Mouse (Mus musculus): ENCODE measurements around the gene Tulp1. TPM values are rescaled to one million over a fixed set of nuclear protein-coding genes. Genes with fewer than 3 reads are reported as not detected.
"Not testable (repeated sequence)": the region's sequence is repeated elsewhere in the genome, so short reads cannot be mapped to it uniquely, and the experiment has no call there.

The Tulp1 gene
- not detected for total RNA-seq (2021)
- long read RNA-seq, experiment 1, result 0 reads
- long read RNA-seq, experiment 2, result 0 reads

- no peak for DNase-seq
These were observed at the start of gene Tulp1 for GRCm38 (mm10) chr17:28365122-28365521. TSS of gene Tulp1 (minus strand) at chr17:28365222.

GRCm38 (mm10) chr17:28411381-28411960 lies 46.4 kb upstream of the Tulp1 start:
- peak in 1 of 2 experiments; percentile 42 for DNase-seq

GRCm38 (mm10) chr17:28410731-28411130 lies 45.7 kb upstream of the Tulp1 start:
- DNase-seq, result no peak

- no peak for DNase-seq
These were observed 43.4 kb upstream of the Tulp1 start for GRCm38 (mm10) chr17:28408251-28408918.

- peak; percentile 87 to 89 for DNase-seq
These were observed 42.6 kb upstream of the Tulp1 start for GRCm38 (mm10) chr17:28407418-28408250.

GRCm38 (mm10) chr17:28406471-28406870 lies 41.4 kb upstream of the Tulp1 start:
- no peak for DNase-seq

GRCm38 (mm10) chr17:28404745-28405144 lies 39.7 kb upstream of the Tulp1 start:
- not testable (repeated sequence) for DNase-seq

- no peak for DNase-seq
These were observed 39.3 kb upstream of the Tulp1 start for GRCm38 (mm10) chr17:28404301-28404700.

GRCm38 (mm10) chr17:28394994-28395393 lies 30.0 kb upstream of the Tulp1 start:
- no peak for DNase-seq

GRCm38 (mm10) chr17:28394051-28394765 lies 29.2 kb upstream of the Tulp1 start:
- DNase-seq, result no peak

- no peak for DNase-seq
These were observed 26.8 kb upstream of the Tulp1 start for GRCm38 (mm10) chr17:28391568-28392432.

- DNase-seq, result no peak
These were observed 23.5 kb upstream of the Tulp1 start for GRCm38 (mm10) chr17:28388534-28388933.

GRCm38 (mm10) chr17:28386150-28386905 lies 21.3 kb upstream of the Tulp1 start:
- peak; percentile 73 to 90 for DNase-seq

GRCm38 (mm10) chr17:28384298-28384697 lies 19.3 kb upstream of the Tulp1 start:
- DNase-seq, result no peak

GRCm38 (mm10) chr17:28380255-28380654 lies 15.2 kb upstream of the Tulp1 start:
- no peak for DNase-seq

- DNase-seq, result peak in 1 of 2 experiments; percentile 12
These were observed 10.6 kb upstream of the Tulp1 start for GRCm38 (mm10) chr17:28375592-28376061.

GRCm38 (mm10) chr17:28374494-28374893 lies 9.5 kb upstream of the Tulp1 start:
- no peak for DNase-seq

- DNase-seq, result peak; percentile 26 to 57
These were observed 8.8 kb upstream of the Tulp1 start for GRCm38 (mm10) chr17:28373821-28374220.

GRCm38 (mm10) chr17:28371941-28372340 lies 6.9 kb upstream of the Tulp1 start:
- no peak for DNase-seq

- no peak for DNase-seq
These were observed 6.3 kb upstream of the Tulp1 start for GRCm38 (mm10) chr17:28371286-28371685.
